Comparison of ENCODE assay signal across 8 mouse cellular contexts in genomic region chr3:144202574-144203258, GRCm38 (mm10). TPM values are rescaled to one million over a fixed set of nuclear protein-coding genes. Genes with fewer than 3 reads are reported as not detected.
DNase-seq lines count a peak whose midpoint lies in the region; ATAC-seq and TF ChIP-seq lines count a peak whose summit lies in the region.

No protein-coding gene starts in this region.

- 0 out of 2 replicates have a peak, but pooled peaks cover 2% of the 10 kb centered on the region for H3K36me3 ChIP-seq in liver, adult 2 months (ENCODE audit: control insufficient read depth, insufficient read depth, low read length)
- H3K36me3 ChIP-seq in embryonic facial prominence, embryonic 11.5 days (replicated peaks; ENCODE audit: control insufficient read depth, insufficient read depth, low read depth, low read length): no peaks in the 10 kb centered on the region
- H3K36me3 ChIP-seq in limb, embryonic 12.5 days: peaks cover 20% of the 10 kb centered on the region
- H3K36me3 ChIP-seq in neural tube, embryonic 15.5 days: no peaks in the 10 kb centered on the region

- peaks cover 13% of the 10 kb centered on the region for H3K4me1 ChIP-seq in liver, adult 2 months (ENCODE audit: control insufficient read depth, insufficient read depth, low read length)
- no peaks in the 10 kb centered on the region; the same call in 1 of the 2 replicates for H3K4me1 ChIP-seq in embryonic facial prominence, embryonic 11.5 days (ENCODE audit: control insufficient read depth, insufficient read depth, low read length)
- H3K4me1 ChIP-seq in limb, embryonic 12.5 days (replicated peaks): peaks cover 43% of the 10 kb centered on the region
- H3K4me1 ChIP-seq in neural tube, embryonic 15.5 days: peaks cover 49% of the 10 kb centered on the region

- peak overlapping the region; percentile 84 for H3K4me2 ChIP-seq in embryonic facial prominence, embryonic 11.5 days (ENCODE audit: low read depth, low read length)
- H3K4me2 ChIP-seq in limb, embryonic 12.5 days: peak overlapping the region; percentile 93
- H3K4me2 ChIP-seq in neural tube, embryonic 15.5 days: peak overlapping the region; percentile 70

- intact Hi-C loops in left cerebral cortex, postnatal 10 days (cut with DNase I): loop anchor here (10.0 kb wide), 2 partner anchors 598 to 958 kb away; no protein-coding TSS in a partner anchor

- H3K9me3 ChIP-seq in embryonic facial prominence, embryonic 11.5 days (replicated peaks; ENCODE audit: control insufficient read depth, low read length): no peaks in the 10 kb centered on the region
- no peaks in the 10 kb centered on the region for H3K9me3 ChIP-seq in limb, embryonic 12.5 days
- no peaks in the 10 kb centered on the region for H3K9me3 ChIP-seq in neural tube, embryonic 15.5 days (replicated peaks)

- H3K79me2 ChIP-seq in liver, adult 2 months (ENCODE audit: control insufficient read depth, insufficient read depth, low read length): peaks cover 5% of the 10 kb centered on the region; the same call in 1 of the 2 replicates

- TF ChIP-seq POLR2A in liver, adult 2 months (IDR thresholded peaks at IDR 0.05; ENCODE audit: extremely low read depth, insufficient read depth, low read length): no peak

- H3K27me3 ChIP-seq in liver, adult 2 months (ENCODE audit: control insufficient read depth, insufficient read depth, low read length): no peaks in the 10 kb centered on the region
- H3K27me3 ChIP-seq in embryonic facial prominence, embryonic 11.5 days (ENCODE audit: control insufficient read depth, insufficient read depth, low read length): no peaks in the 10 kb centered on the region
- no peaks in the 10 kb centered on the region for H3K27me3 ChIP-seq in limb, embryonic 12.5 days
- no peaks in the 10 kb centered on the region for H3K27me3 ChIP-seq in neural tube, embryonic 15.5 days (replicated peaks)

- peak overlapping the region; percentile 100 for H3K4me3 ChIP-seq in liver, adult 2 months (ENCODE audit: insufficient read depth, low read depth, low read length)
- peak overlapping the region; percentile 92 for H3K4me3 ChIP-seq in embryonic facial prominence, embryonic 11.5 days (ENCODE audit: low read depth, low read length)
- H3K4me3 ChIP-seq in limb, embryonic 12.5 days (replicated peaks): peak overlapping the region; percentile 81
- peak overlapping the region; percentile 81 for H3K4me3 ChIP-seq in neural tube, embryonic 15.5 days (replicated peaks)

- ATAC-seq in embryonic facial prominence, embryonic 11.5 days (replicated peaks; ENCODE audit: insufficient number of reproducible peaks, low FRiP score, low TSS enrichment, low read depth): no peak; the same call in 1 of the 2 replicates
- ATAC-seq in limb, embryonic 12.5 days (ENCODE audit: insufficient number of reproducible peaks, insufficient read depth, low FRiP score, low TSS enrichment, low read depth): no peak
- no peak for ATAC-seq in neural tube, embryonic 15.5 days (ENCODE audit: low FRiP score)
- ATAC-seq in cerebellum, adult (ENCODE audit: insufficient number of reproducible peaks, low FRiP score, low TSS enrichment): no peak

- peak; percentile 57 for DNase-seq in liver, adult 2 months (ENCODE audit: extremely low read depth, low read depth, low spot score)
- DNase-seq in liver: no peak
- peak; percentile 42 for DNase-seq in embryonic facial prominence, embryonic 11.5 days (ENCODE audit: low spot score)
- DNase-seq in urinary bladder, postnatal 25 days (ENCODE audit: low spot score): no peak
- DNase-seq in left cerebral cortex, postnatal 10 days (ENCODE audit: extremely low spot score in 1 of 2, low spot score in 2 of 2): no peak

- H3K9ac ChIP-seq in liver, adult 2 months (ENCODE audit: low read depth, low read length): peak overlapping the region; percentile 98
- peak overlapping the region; percentile 97 for H3K9ac ChIP-seq in embryonic facial prominence, embryonic 11.5 days (replicated peaks; ENCODE audit: low read length)
- H3K9ac ChIP-seq in limb, embryonic 12.5 days (replicated peaks): peak overlapping the region; percentile 98
- peak overlapping the region; percentile 94 for H3K9ac ChIP-seq in neural tube, embryonic 15.5 days (replicated peaks)

- 4% methylated on average over 14 of the region's 14 CpGs for WGBS in liver, adult 2 months
- 0% methylated on average over 14 of the region's 14 CpGs for WGBS in embryonic facial prominence, embryonic 11.5 days
- WGBS in limb, embryonic 12.5 days: under 1% methylated on average over 14 of the region's 14 CpGs
- WGBS in neural tube, embryonic 15.5 days: under 1% methylated on average over 13 of the region's 14 CpGs

- TF ChIP-seq CTCF in liver, adult 2 months (IDR thresholded peaks at IDR 0.05; ENCODE audit: low read depth, low read length): no peak

- H3K27ac ChIP-seq in liver, adult 2 months (replicated peaks; ENCODE audit: insufficient read depth, low read depth, low read length): peak overlapping the region; percentile 66; the same call in 1 of the 2 replicates
- H3K27ac ChIP-seq in embryonic facial prominence, embryonic 11.5 days (replicated peaks; ENCODE audit: low read depth, low read length): peak overlapping the region; percentile 75
- H3K27ac ChIP-seq in limb, embryonic 12.5 days: peak overlapping the region; percentile 100
- H3K27ac ChIP-seq in neural tube, embryonic 15.5 days (replicated peaks): peak overlapping the region; percentile 97

RNA-seq across cellular contexts. Expression of gene Lmo4, which starts 2.3 kb away (rescaled TPM):
- total RNA-seq in liver, adult 2 months (2014; rRNA removed): 4.4 and 6.6 TPM in 2 replicates
- 13.3 and 17.3 TPM in 2 replicates for polyA plus RNA-seq in liver, adult 2 months (2012; rRNA removed)
- 104 TPM in 2 replicates for polyA plus RNA-seq in embryonic facial prominence, embryonic 11.5 days (2014; fragmentation: Nextera tagmentation; extraction: Ambion mirVana)
- 80.8 and 83.5 TPM in 2 replicates for polyA plus RNA-seq in limb, embryonic 12.5 days (2016; fragmentation: Nextera tagmentation; extraction: Ambion mirVana)
- polyA plus RNA-seq in neural tube, embryonic 15.5 days (2015; fragmentation: Nextera tagmentation; extraction: Ambion mirVana): 82.3 and 96.5 TPM in 2 replicates
- 100 to 1,000 TPM; 251 to 313 TPM for total RNA-seq in left cerebral cortex, postnatal 10 days (2021)

Comparison
In these comparisons a context has a peak if more than half of its experiments do, and no peak if none do; other contexts are left out.
1. DNase-seq: peak in liver, adult 2 months (single experiment) and embryonic facial prominence, embryonic 11.5 days (single experiment); none in liver (single experiment), urinary bladder, postnatal 25 days (single experiment) and left cerebral cortex, postnatal 10 days (0 of 2).
2. Peak in every context shown above with its lines, with median percentiles within 50 percentile points of each other: H3K27ac ChIP-seq, H3K4me3 ChIP-seq, H3K9ac ChIP-seq and H3K4me2 ChIP-seq.